Mouse (Mus musculus) G1E-ER4 (cell line): Measurements from ENCODE around the gene Ckb. TPM values are rescaled to one million over a fixed set of nuclear protein-coding genes. Genes with fewer than 3 reads are reported as not detected.

Experiments
- GATA1 ChIP-seq: IDR thresholded peaks from one replicate; pipeline ENCODE4 v1.8.0; 2012; ENCODE audit warnings: low read length, inconsistent platforms
- polyA plus RNA-seq: library from polyadenylated mRNA; stranded (reverse); fragments of >175 nt; gene quantifications from 2 replicates; pipeline ENCODE4 v1.2.3, GENCODE M21; 2012

Ckb gene
- polyA plus RNA-seq, 1 experiment: not detected

- TF ChIP-seq GATA1: no peak
These were observed 5.9 kb upstream of the Ckb start, which contains the start of gene Trmt61a for GRCm38 (mm10) chr12:111677882-111678669. Gene Trmt61a, plus strand, starts transcription at chr12:111678105.

- no peak for TF ChIP-seq GATA1
These were observed 5.3 kb upstream of the Ckb start for GRCm38 (mm10) chr12:111677421-111677820.

GRCm38 (mm10) chr12:111675797-111676580 lies 3.9 kb upstream of the Ckb start:
- TF ChIP-seq GATA1: no peak

- no peak for TF ChIP-seq GATA1
These were observed 2.8 kb upstream of the Ckb start for GRCm38 (mm10) chr12:111674850-111675486.

- TF ChIP-seq GATA1: no peak
These were observed 443 bp upstream of the Ckb start for GRCm38 (mm10) chr12:111672581-111672980.

- TF ChIP-seq GATA1: no peak
These were observed 671 bp downstream of the Ckb start for GRCm38 (mm10) chr12:111671431-111671902.

- TF ChIP-seq GATA1: no peak
These were observed 1.2 kb downstream of the Ckb start for GRCm38 (mm10) chr12:111670976-111671375.

- TF ChIP-seq GATA1: no peak
These were observed 1.7 kb downstream of the Ckb start for GRCm38 (mm10) chr12:111670371-111670971.

GRCm38 (mm10) chr12:111669961-111670360 lies 2.2 kb downstream of the Ckb start:
- TF ChIP-seq GATA1: no peak

GRCm38 (mm10) chr12:111669000-111669788 lies 2.9 kb downstream of the Ckb start:
- no peak for TF ChIP-seq GATA1

- no peak for TF ChIP-seq GATA1
These were observed 3.7 kb downstream of the Ckb start for GRCm38 (mm10) chr12:111668457-111668912.

- TF ChIP-seq GATA1: no peak
These were observed 4.7 kb downstream of the Ckb start for GRCm38 (mm10) chr12:111667421-111667820.

GRCm38 (mm10) chr12:111666380-111666779 lies 5.8 kb downstream of the Ckb start:
- no peak for TF ChIP-seq GATA1

GRCm38 (mm10) chr12:111665041-111665880 lies 6.9 kb downstream of the Ckb start:
- TF ChIP-seq GATA1: no peak
